Mouse (Mus musculus) liver, embryonic 11.5 days (tissue): ENCODE measurements around the gene Hmg20b. TPM values are rescaled to one million over a fixed set of nuclear protein-coding genes. Genes with fewer than 3 reads are reported as not detected.

Experiments
- ATAC-seq: fragments of 200-750 bp; cut with Nextera tagmentation; replicated peaks from 2 replicates; pipeline ENCODE4 v1.8.0; 2017; ENCODE audit warnings: moderate number of reproducible peaks, mild to moderate bottlenecking, moderate TSS enrichment, moderate library complexity; ENCODE audit not compliant: low FRiP score
- DNase-seq: peaks from one replicate; pipeline ENCODE4 v3.0.0-alpha.2; 2017; ENCODE audit warnings: low spot score
- H3K27ac ChIP-seq: fragments of 300-500 bp; sonication (generic); 2 replicates; pipeline ENCODE4 v1.5.1; 2014; ENCODE audit warnings: mild to moderate bottlenecking, low read depth, low read length, control low read depth
- H3K27me3 ChIP-seq: fragments of 300-500 bp; sonication (generic); replicated peaks from 2 replicates; pipeline ENCODE4 v1.6.1; 2014; ENCODE audit warnings: low read length, mixed read lengths; ENCODE audit not compliant: control insufficient read depth, insufficient read depth
- H3K36me3 ChIP-seq: fragments of 300-500 bp; sonication (generic); 2 replicates; pipeline ENCODE4 v1.6.1; 2014; ENCODE audit warnings: mild to moderate bottlenecking, low read length, moderate library complexity, mixed read lengths; ENCODE audit not compliant: control insufficient read depth, insufficient read depth
- H3K4me1 ChIP-seq: fragments of 300-500 bp; sonication (generic); replicated peaks from 2 replicates; pipeline ENCODE4 v1.6.1; 2014; ENCODE audit warnings: low read length, mixed read lengths; ENCODE audit not compliant: control insufficient read depth, insufficient read depth
- H3K4me2 ChIP-seq: fragments of 300-500 bp; sonication (generic); 2 replicates; pipeline ENCODE4 v1.6.1; 2014; ENCODE audit warnings: mild to moderate bottlenecking, control low read depth, moderate library complexity
- H3K4me3 ChIP-seq: fragments of 300-500 bp; sonication (generic); 2 replicates; pipeline ENCODE4 v1.5.1; 2014; ENCODE audit warnings: low read depth, low read length, control low read depth
- H3K9ac ChIP-seq: fragments of 300-500 bp; sonication (generic); 2 replicates; pipeline ENCODE4 v1.6.1; 2014; ENCODE audit warnings: low read depth, low read length, control low read depth
- H3K9me3 ChIP-seq: fragments of 300-500 bp; sonication (generic); 2 replicates; pipeline ENCODE4 v1.6.1; 2016; ENCODE audit warnings: low read length, inconsistent platforms, mixed read lengths; ENCODE audit not compliant: control insufficient read depth
- WGBS: fragments of 180-500 bp; shearing (Covaris S2); extraction: QIAGEN DNeasy Blood & Tissue Kit; methylation state at CpG from one replicate; pipeline ENCODE4 v1.1.7; 2014; 5-methylcytosine and 5-hydroxymethylcytosine counted together
- microRNA-seq: library from miRNA; unstranded; fragments of <30 nt; microRNA quantifications from one replicate; pipeline ENCODE4, GENCODE M21; 2017; ENCODE audit warnings: borderline number of aligned reads
- polyA plus RNA-seq: library from polyadenylated mRNA; unstranded; fragments of >200 nt; fragmentation: Nextera tagmentation; extraction: Ambion mirVana; gene quantifications from 2 replicates; pipeline ENCODE4 v1.2.1, GENCODE M21; 2014

Gene Hmg20b
- polyA plus RNA-seq, 1 experiment from 2014 or later = 68.6 TPM

DNA sequence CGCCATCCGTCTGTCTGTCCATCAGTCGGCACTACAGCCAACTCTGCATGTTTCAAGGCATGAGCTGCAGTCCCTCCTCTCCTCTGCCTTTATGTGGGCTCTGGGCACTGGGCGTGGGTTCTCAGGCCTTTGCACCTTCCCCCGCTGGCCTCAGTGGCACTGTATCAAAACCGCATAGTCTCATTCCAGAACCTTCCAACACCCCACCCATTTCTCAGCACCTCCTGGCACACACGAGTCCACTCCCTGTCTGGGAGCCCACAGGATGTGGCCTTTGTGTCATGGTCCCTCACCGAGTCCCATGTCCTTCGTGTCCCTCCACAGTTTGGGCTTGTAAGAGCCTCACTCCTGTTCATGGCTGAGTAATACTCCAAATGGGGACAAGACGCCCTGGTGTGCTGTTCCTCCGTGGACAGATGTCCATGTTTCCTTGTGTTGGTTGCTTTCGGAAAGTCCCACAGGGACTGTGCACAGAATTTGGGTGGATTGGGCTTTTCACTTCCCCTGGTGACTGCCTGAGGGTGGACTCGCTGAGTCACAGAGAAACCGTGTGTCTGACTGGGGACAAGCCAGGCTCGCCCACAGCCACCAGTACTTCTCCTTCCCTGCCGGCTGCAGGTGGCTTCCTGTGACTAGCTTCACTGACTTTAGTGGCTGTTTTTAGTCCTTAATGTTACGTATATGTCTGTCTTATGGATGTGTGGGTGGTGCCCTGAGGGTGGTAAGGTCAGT lies 51.7 kb downstream of the Hmg20b start:
- Histone ChIP-seq H3K9me3 (no peaks in the 10 kb centered on the region), H3K4me1 (peaks cover 87% of the 10 kb centered on the region), H3K27ac (peak overlapping the region; percentile 59), H3K9ac (peak overlapping the region; percentile 27; the same call in 1 of the 2 replicates), H3K36me3 (peaks cover 5% of the 10 kb centered on the region; the same call in 1 of the 2 replicates), H3K4me2 (peak overlapping the region; percentile 32), H3K27me3 (no peaks in the 10 kb centered on the region), H3K4me3 (no peak overlapping the region)
- ATAC-seq = no peak
- 82% methylated on average over 17 of the region's 17 CpGs for WGBS
- no peak for DNase-seq

DNA sequence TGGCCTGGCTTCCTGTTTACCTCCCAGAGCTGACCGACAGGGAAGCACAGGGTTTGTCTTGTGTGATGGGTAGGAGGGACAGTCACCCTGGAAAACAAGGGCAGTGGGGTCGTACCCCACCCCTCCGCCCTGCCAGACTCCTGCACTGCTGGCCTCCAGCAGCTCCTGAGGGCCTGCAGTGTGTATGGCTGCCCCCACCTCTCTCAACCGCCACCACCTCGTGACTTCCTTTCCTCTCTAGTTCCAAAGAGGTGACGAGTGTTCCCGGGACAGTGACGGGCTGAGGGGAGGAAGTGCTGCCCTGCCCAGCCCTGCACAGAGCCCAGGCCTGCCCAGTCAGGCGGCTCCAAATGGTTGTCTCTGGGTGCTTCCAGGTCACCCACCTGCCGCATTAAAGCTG lies 52.4 kb downstream of the Hmg20b start:
- Histone ChIP-seq H3K27me3 (no peaks in the 10 kb centered on the region), H3K4me1 (peaks cover 82% of the 10 kb centered on the region), H3K4me2 (peak overlapping the region; percentile 32), H3K9ac (peak overlapping the region; percentile 27), H3K36me3 (peaks cover 5% of the 10 kb centered on the region; the same call in 1 of the 2 replicates), H3K27ac (peak overlapping the region; percentile 59), H3K9me3 (no peaks in the 10 kb centered on the region), H3K4me3 (no peak overlapping the region)
- 37% methylated on average over 10 of the region's 10 CpGs for WGBS
- ATAC-seq (no peak), DNase-seq (no peak)

GRCm38 (mm10) chr10:81297246-81297645 lies 53.0 kb downstream of the Hmg20b start:
- Histone ChIP-seq H3K4me1 (peaks cover 78% of the 10 kb centered on the region), H3K36me3 (peaks cover 5% of the 10 kb centered on the region; the same call in 1 of the 2 replicates), H3K9ac (peak overlapping the region; percentile 27; the same call in 1 of the 2 replicates), H3K27me3 (no peaks in the 10 kb centered on the region), H3K9me3 (no peaks in the 10 kb centered on the region), H3K27ac (peak overlapping the region; percentile 59; the same call in 1 of the 2 replicates), H3K4me3 (no peak overlapping the region), H3K4me2 (peak overlapping the region; percentile 32; the same call in 1 of the 2 replicates)
- ATAC-seq = no peak
- WGBS = 77% methylated on average over 6 of the region's 6 CpGs
- no peak for DNase-seq

Small RNA genes lying within 50 kb of the gene (microRNA-seq; reads per million reads assigned to microRNA genes)
- gene Mir6913 = not detected

Other genes with a start within 250 kb of the Hmg20b start
- gene Map2k2, start 244.6 kb downstream of the Hmg20b start, polyA plus RNA-seq = 201 and 207 TPM in 2 replicates
- 31.6 and 34.2 TPM in 2 replicates for gene Zbtb7a, start 215.3 kb downstream of the Hmg20b start, polyA plus RNA-seq
- gene Pias4, start 182.6 kb downstream of the Hmg20b start, polyA plus RNA-seq = 41.2 and 50.9 TPM in 2 replicates
- gene Eef2, start 173.8 kb downstream of the Hmg20b start, polyA plus RNA-seq = 626 and 647 TPM in 2 replicates
- gene Dapk3, start 167.5 kb downstream of the Hmg20b start, polyA plus RNA-seq = 44.5 and 45.6 TPM in 2 replicates
- gene 4930442H23Rik, start 166.6 kb downstream of the Hmg20b start, polyA plus RNA-seq = not detected in 2 replicates
- not detected in 2 replicates for gene Nmrk2, start 148.4 kb downstream of the Hmg20b start, polyA plus RNA-seq
- gene Atcay, start 119.6 kb downstream of the Hmg20b start, polyA plus RNA-seq = 0.05 TPM in 1 of 2 replicates, not detected in the other
- gene Zfr2, start 117.3 kb downstream of the Hmg20b start, polyA plus RNA-seq = 1.3 and 2.1 TPM in 2 replicates
- gene Matk, start 97.5 kb downstream of the Hmg20b start, polyA plus RNA-seq = 2.1 TPM in 2 replicates
- 226 and 233 TPM in 2 replicates for gene Mrpl54, start 83.5 kb downstream of the Hmg20b start, polyA plus RNA-seq
- gene Apba3, start 83.5 kb downstream of the Hmg20b start, polyA plus RNA-seq = 47.5 and 55.0 TPM in 2 replicates
- 1.8 TPM in 2 replicates for gene Tjp3, start 58.9 kb downstream of the Hmg20b start, polyA plus RNA-seq
- 40.0 and 42.5 TPM in 2 replicates for gene Pip5k1c, start 57.5 kb downstream of the Hmg20b start, polyA plus RNA-seq
- 49.9 and 51.9 TPM in 2 replicates for gene Cactin, start 29.4 kb downstream of the Hmg20b start, polyA plus RNA-seq
- gene Tbxa2r, start 21.7 kb downstream of the Hmg20b start, polyA plus RNA-seq = 7.8 and 7.9 TPM in 2 replicates
- gene Gipc3, start 7.2 kb downstream of the Hmg20b start, polyA plus RNA-seq = not detected in 2 replicates
- gene Mfsd12, start 7.0 kb upstream of the Hmg20b start, polyA plus RNA-seq = 11.2 TPM in 2 replicates
- gene 4930404N11Rik, start 15.3 kb upstream of the Hmg20b start, polyA plus RNA-seq = 0.64 and 0.68 TPM in 2 replicates
- gene Fzr1, start 28.0 kb upstream of the Hmg20b start, polyA plus RNA-seq = 74.0 and 75.9 TPM in 2 replicates
- gene Dohh, start 33.9 kb upstream of the Hmg20b start, polyA plus RNA-seq = 97.4 and 99.3 TPM in 2 replicates
- 1.3 and 1.9 TPM in 2 replicates for gene Gm48551, start 34.0 kb upstream of the Hmg20b start, polyA plus RNA-seq
- gene Gm48552, start 38.5 kb upstream of the Hmg20b start, polyA plus RNA-seq = 0.62 and 0.67 TPM in 2 replicates
- 3.8 and 4.5 TPM in 2 replicates for gene Smim24, start 42.6 kb upstream of the Hmg20b start, polyA plus RNA-seq
- gene Nfic, start 105.2 kb upstream of the Hmg20b start, polyA plus RNA-seq = 15.4 and 21.4 TPM in 2 replicates
- gene Celf5, start 132.2 kb upstream of the Hmg20b start, polyA plus RNA-seq = 0.12 TPM in 1 of 2 replicates, not detected in the other
- 92.2 and 97.9 TPM in 2 replicates for gene Ncln, start 145.9 kb upstream of the Hmg20b start, polyA plus RNA-seq
- gene S1pr4, start 149.7 kb upstream of the Hmg20b start, polyA plus RNA-seq = 4.5 and 4.6 TPM in 2 replicates
- gene Gna15, start 173.7 kb upstream of the Hmg20b start, polyA plus RNA-seq = 10.1 and 11.3 TPM in 2 replicates
- 46.4 and 47.0 TPM in 2 replicates for gene Gna11, start 194.7 kb upstream of the Hmg20b start, polyA plus RNA-seq
- 213 and 229 TPM in 2 replicates for gene Aes, start 209.0 kb upstream of the Hmg20b start, polyA plus RNA-seq
- gene Tle2, start 224.1 kb upstream of the Hmg20b start, polyA plus RNA-seq = 5.1 and 6.9 TPM in 2 replicates